Mouse (Mus musculus) E14TG2a.4 (cell line): Measurements from ENCODE around the gene Xylt1.

ENCODE experiments used
- H3K27me3 ChIP-seq: 2 replicates; pipeline ENCODE4 v1.6.1; 2014; ENCODE audit warnings: low read length, control low read depth; ENCODE audit not compliant: insufficient read depth
- H3K36me3 ChIP-seq: 2 replicates; pipeline ENCODE4 v1.6.1; 2014; ENCODE audit warnings: low read length, control low read depth; ENCODE audit not compliant: insufficient read depth
- H3K4me1 ChIP-seq: replicated peaks from 2 replicates; pipeline ENCODE4 v1.6.1; 2014; ENCODE audit warnings: low read depth, low read length, control low read depth
- H3K4me3 ChIP-seq: replicated peaks from 2 replicates; pipeline ENCODE4 v1.5.1; 2014; ENCODE audit warnings: mild to moderate bottlenecking, low read length
- H3K9me3 ChIP-seq: 2 replicates; pipeline ENCODE4 v1.6.1; 2014; ENCODE audit warnings: low read length, control low read depth
- CTCF ChIP-seq: conservative IDR thresholded peaks from 2 replicates; pipeline ENCODE4 v1.5.1; 2014; ENCODE audit warnings: low read length
- NANOG ChIP-seq: IDR thresholded peaks from 2 replicates; pipeline ENCODE4 v1.6.1; 2014; ENCODE audit warnings: borderline replicate concordance, low read length, mixed read lengths
- POU5F1 ChIP-seq: IDR thresholded peaks from 2 replicates; pipeline ENCODE4 v1.6.1; 2014; ENCODE audit warnings: low read length, borderline replicate concordance

Xylt1 gene

GRCm38 (mm10) chr7:117464956-117465355 is 84.2 kb downstream of the Xylt1 start:
- H3K27me3 ChIP-seq = no peaks in the 10 kb centered on the region
- H3K4me1 ChIP-seq = no peaks in the 10 kb centered on the region
- no peaks in the 10 kb centered on the region for H3K9me3 ChIP-seq
- H3K4me3 ChIP-seq = no peak overlapping the region
- H3K36me3 ChIP-seq = no peaks in the 10 kb centered on the region
- TF ChIP-seq CTCF (no peak), NANOG (no peak), POU5F1 (no peak)

- no peaks in the 10 kb centered on the region for H3K9me3 ChIP-seq
- H3K27me3 ChIP-seq = no peaks in the 10 kb centered on the region
These were observed 85.4 kb downstream of the Xylt1 start for GRCm38 (mm10) chr7:117466006-117466780.

GRCm38 (mm10) chr7:117470243-117470802 is 89.5 kb downstream of the Xylt1 start:
- H3K36me3 ChIP-seq = no peaks in the 10 kb centered on the region
- H3K4me1 ChIP-seq = peaks cover 25% of the 10 kb centered on the region
- H3K4me3 ChIP-seq = no peak overlapping the region
- no peaks in the 10 kb centered on the region for H3K27me3 ChIP-seq
- TF ChIP-seq NANOG (no peak), CTCF (no peak), POU5F1 (no peak)
- no peaks in the 10 kb centered on the region for H3K9me3 ChIP-seq

More at GRCm38 (mm10) chr7:117466006-117466780, 85.4 kb downstream of the Xylt1 start:
- no peak overlapping the region for H3K4me3 ChIP-seq
- no peaks in the 10 kb centered on the region for H3K4me1 ChIP-seq
- no peaks in the 10 kb centered on the region for H3K36me3 ChIP-seq
- TF ChIP-seq POU5F1 (no peak), CTCF (no peak), NANOG (no peak)

GRCm38 (mm10) chr7:117472055-117472780 is 91.4 kb downstream of the Xylt1 start:
- no peaks in the 10 kb centered on the region for H3K36me3 ChIP-seq
- no peak overlapping the region for H3K4me3 ChIP-seq
- H3K9me3 ChIP-seq = no peaks in the 10 kb centered on the region
- TF ChIP-seq POU5F1 (no peak), CTCF (no peak), NANOG (no peak)
- H3K4me1 ChIP-seq = peaks cover 25% of the 10 kb centered on the region
- H3K27me3 ChIP-seq = no peaks in the 10 kb centered on the region

- Histone ChIP-seq H3K4me1 (peaks cover 25% of the 10 kb centered on the region), H3K4me3 (no peak overlapping the region), H3K27me3 (no peaks in the 10 kb centered on the region), H3K36me3 (no peaks in the 10 kb centered on the region), H3K9me3 (no peaks in the 10 kb centered on the region)
- no peak for TF ChIP-seq NANOG
- TF ChIP-seq POU5F1 = no peak
These were observed 92.3 kb downstream of the Xylt1 start for GRCm38 (mm10) chr7:117472781-117473743.

DNA sequence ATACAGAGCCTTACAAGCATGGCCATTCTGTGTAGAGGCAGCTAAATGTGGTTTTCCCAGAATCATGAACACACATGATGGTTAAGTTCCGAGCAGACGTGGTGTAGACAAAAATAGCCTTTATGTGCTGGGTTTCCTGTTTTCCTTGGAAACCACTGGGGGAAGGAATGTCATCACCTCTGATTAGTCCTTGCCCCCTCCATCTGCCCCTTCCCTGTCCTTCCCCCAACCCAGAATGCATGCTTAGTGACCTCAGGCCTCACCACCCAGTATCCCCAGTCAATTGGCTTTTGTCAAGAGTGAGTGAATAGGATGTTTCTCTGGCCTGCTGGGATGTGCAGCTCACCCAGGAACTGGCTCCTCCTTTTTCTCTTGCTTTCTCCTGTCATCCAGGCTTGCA is 93.5 kb downstream of the Xylt1 start:
- no peaks in the 10 kb centered on the region for H3K36me3 ChIP-seq
- no peak overlapping the region for H3K4me3 ChIP-seq
- no peaks in the 10 kb centered on the region for H3K27me3 ChIP-seq
- H3K9me3 ChIP-seq = no peaks in the 10 kb centered on the region
- H3K4me1 ChIP-seq = peaks cover 25% of the 10 kb centered on the region
- TF ChIP-seq NANOG (no peak), POU5F1 (no peak), CTCF (no peak)

DNA sequence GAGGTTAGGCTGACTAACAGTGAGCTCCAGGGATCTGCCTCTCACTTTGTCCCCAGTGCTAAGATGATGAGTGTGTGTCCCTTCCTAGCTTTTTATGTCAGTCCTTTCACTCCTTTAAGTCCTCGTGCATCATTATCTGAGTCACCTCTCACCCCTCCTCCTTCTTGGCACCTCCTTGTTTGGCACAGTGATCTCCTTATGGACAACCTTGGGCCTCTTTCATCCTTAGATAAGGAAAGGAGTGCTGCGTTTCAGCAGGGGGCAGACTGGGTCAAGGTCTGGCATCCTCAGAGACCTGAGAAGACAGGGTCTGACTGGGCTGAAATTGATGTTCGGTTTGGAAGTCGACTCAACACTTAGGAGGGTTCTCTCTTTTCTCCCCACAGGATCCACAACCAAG is 94.3 kb downstream of the Xylt1 start:
- Histone ChIP-seq H3K4me1 (peaks cover 25% of the 10 kb centered on the region), H3K27me3 (no peaks in the 10 kb centered on the region), H3K36me3 (no peaks in the 10 kb centered on the region), H3K4me3 (no peak overlapping the region), H3K9me3 (no peaks in the 10 kb centered on the region)
- TF ChIP-seq NANOG = no peak
- no peak for TF ChIP-seq CTCF
- TF ChIP-seq POU5F1 = no peak

GRCm38 (mm10) chr7:117478937-117479336 is 98.2 kb downstream of the Xylt1 start:
- Histone ChIP-seq H3K4me3 (no peak overlapping the region), H3K4me1 (peaks cover 5% of the 10 kb centered on the region), H3K27me3 (no peaks in the 10 kb centered on the region), H3K9me3 (peaks cover 8% of the 10 kb centered on the region), H3K36me3 (no peaks in the 10 kb centered on the region)
- TF ChIP-seq CTCF (no peak), NANOG (no peak), POU5F1 (no peak)
